Mouse (Mus musculus): ENCODE data around the gene Diablo.

DNA sequence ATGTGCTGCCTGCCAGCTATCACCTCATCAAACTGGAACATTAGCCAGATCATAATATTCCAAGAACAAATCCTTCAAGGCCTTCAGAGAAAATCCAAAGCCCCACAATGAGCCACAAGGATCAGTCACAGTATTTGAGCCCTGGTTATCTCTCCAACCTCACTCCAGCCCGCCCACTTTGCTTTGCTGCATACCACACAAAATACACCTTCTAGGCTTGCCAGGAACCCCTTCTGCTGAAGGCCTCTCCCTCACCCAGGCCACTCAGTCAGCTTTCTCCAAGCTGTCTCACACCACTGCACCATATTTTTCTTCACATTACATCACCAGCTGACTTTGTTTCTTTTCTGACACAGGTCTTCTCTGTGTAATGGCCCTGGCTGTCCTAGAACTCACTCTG, 1.8 kb downstream of the Diablo start:
- TF ChIP-seq CTCF (IDR thresholded peaks at IDR 0.05; ENCODE audit: low read depth) (no peak), EP300 (optimal IDR thresholded peaks at IDR 0.05) (no peak)
